11 mouse cellular contexts compared by ENCODE assay signal in the genomic region with DNA sequence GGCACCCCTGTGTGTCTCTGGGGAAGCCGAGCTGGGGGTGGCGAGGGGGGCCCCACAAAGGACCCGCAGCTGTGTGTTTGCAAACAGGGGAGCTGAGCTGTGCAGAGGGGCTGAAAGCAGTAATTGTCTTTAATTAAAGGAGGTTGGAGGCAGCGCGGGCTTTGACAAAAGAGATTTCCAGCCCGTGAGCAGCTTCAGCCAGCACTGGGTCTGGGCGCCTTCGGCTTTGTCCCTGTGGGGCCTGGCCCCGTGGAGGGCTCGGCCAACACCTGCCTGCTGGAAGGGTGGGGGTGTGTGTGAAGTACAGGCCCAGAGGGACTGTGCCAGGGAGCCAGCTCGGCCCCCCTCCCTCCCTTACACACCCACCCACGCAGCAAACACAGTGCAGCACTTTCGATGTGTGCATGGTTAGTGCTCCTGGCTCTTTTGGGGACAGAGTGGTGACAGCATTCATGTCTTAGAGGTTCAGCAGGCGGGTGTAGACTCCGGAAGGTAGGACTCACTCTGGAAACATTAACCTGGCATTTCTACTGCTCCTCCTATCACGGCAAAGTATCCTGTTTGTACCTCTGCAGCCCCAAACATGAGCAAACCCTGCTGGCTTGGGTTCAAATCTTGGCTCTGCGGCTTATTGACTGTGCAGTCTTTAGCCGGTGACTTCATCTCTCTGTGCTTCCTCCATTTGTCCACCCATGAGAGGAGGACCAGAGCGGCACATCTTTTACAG.
DNase-seq lines count a peak whose midpoint lies in the region; ATAC-seq lines count a peak whose summit lies in the region.
"Had no signal": no experiment of that assay in that cellular context is flagged by ENCODE, and none has a peak within 500 bp of the region (broad histone marks: within the 10 kb centered on the region; RNA-seq: fewer than 3 reads in every experiment).

No protein-coding gene starts in this region.

- no peaks in the 10 kb centered on the region for H3K9me3 ChIP-seq in embryonic facial prominence, embryonic 15.5 days (replicated peaks)
- H3K9me3 ChIP-seq: G1E; megakaryocyte, embryonic 14.5 days had no signal

- no peak overlapping the region for H3K4me3 ChIP-seq in embryonic facial prominence, embryonic 15.5 days (replicated peaks)
- H3K4me3 ChIP-seq: megakaryocyte, embryonic 14.5 days had no signal

- peak; percentile 57 to 63 for DNase-seq in left cerebral cortex, adult 18-20 months (ENCODE audit: low spot score in 2 of 2)
- no peak for DNase-seq in left cerebral cortex, adult 11 months (ENCODE audit: low spot score)
- peak; percentile 62 for DNase-seq in layer of hippocampus, adult 9-11 months
- peak; percentile 89 for DNase-seq in retina, postnatal 1 day
- no peak for DNase-seq in gastrocnemius, postnatal 10 days
- DNase-seq in T-cell, adult 2 months (ENCODE audit: low spot score) = no peak
- DNase-seq: cerebellum, adult 9-10 months had no signal

- no peak overlapping the region; the same call in 1 of the 2 replicates for H3K27ac ChIP-seq in embryonic facial prominence, embryonic 15.5 days (replicated peaks)

- ATAC-seq in embryonic facial prominence, embryonic 15.5 days (ENCODE audit: insufficient number of reproducible peaks, low FRiP score, low TSS enrichment, low read depth) = 0 out of 2 replicates have a peak, but pooled peaks have one; percentile 8
- no peak for ATAC-seq in megakaryocyte progenitor cell, adult 5-6 weeks (replicated peaks; ENCODE audit: poor library complexity)

- H3K4me1 ChIP-seq in embryonic facial prominence, embryonic 15.5 days = peaks cover 47% of the 10 kb centered on the region

- H3K4me2 ChIP-seq in embryonic facial prominence, embryonic 15.5 days (replicated peaks) = no peak overlapping the region

- no peaks in the 10 kb centered on the region for H3K36me3 ChIP-seq in embryonic facial prominence, embryonic 15.5 days
- H3K36me3 ChIP-seq: G1E had no signal

- H3K27me3 ChIP-seq in embryonic facial prominence, embryonic 15.5 days = no peaks in the 10 kb centered on the region; the same call in 1 of the 2 replicates

- 30% methylated on average over 18 of the region's 19 CpGs for WGBS in embryonic facial prominence, embryonic 15.5 days

- no peak overlapping the region for H3K9ac ChIP-seq in embryonic facial prominence, embryonic 15.5 days

Comparison
In these comparisons a context has a peak if more than half of its experiments do, and no peak if none do; other contexts are left out.
1. DNase-seq: peak in left cerebral cortex, adult 18-20 months (2 of 2), layer of hippocampus, adult 9-11 months (single experiment) and retina, postnatal 1 day (single experiment); none in left cerebral cortex, adult 11 months (single experiment), gastrocnemius, postnatal 10 days (single experiment) and T-cell, adult 2 months (single experiment).